Mouse (Mus musculus) activated CD4-positive, CD25-positive, alpha-beta regulatory T cell, adult 4 months (primary cell): ENCODE results near the gene Cnpy3. TPM values are rescaled to one million over a fixed set of nuclear protein-coding genes. Genes with fewer than 3 reads are reported as not detected.

Source experiments
- ATAC-seq: one replicate; pipeline ENCODE4 v1.8.0; 2017
- polyA plus RNA-seq, 2 experiments: library from polyadenylated mRNA; unstranded; fragments of 100-300 nt; shearing (Covaris generic); gene quantifications; one replicate each; pipeline ENCODE4 v1.2.1; 2017

Gene Cnpy3
- polyA plus RNA-seq, 2 experiments from 2014 or later: 19.2 to 21.6 TPM

GRCm38 (mm10) chr17:46763544-46763943, 11.5 kb upstream of the Cnpy3 start, which contains the start of gene Ptcra:
Ptcra (minus strand) TSS chr17:46763712.
- no peak for ATAC-seq

GRCm38 (mm10) chr17:46758753-46759152, 6.7 kb upstream of the Cnpy3 start:
- no peak for ATAC-seq

- peak; percentile 15 for ATAC-seq
Observed at GRCm38 (mm10) chr17:46751056-46751793, 789 bp downstream of the Cnpy3 start.

GRCm38 (mm10) chr17:46750580-46750979, 1.4 kb downstream of the Cnpy3 start:
- ATAC-seq: no peak

- ATAC-seq: no peak
Observed at GRCm38 (mm10) chr17:46749282-46749681, 2.7 kb downstream of the Cnpy3 start.

- ATAC-seq: no peak
Observed at GRCm38 (mm10) chr17:46747806-46748205, 4.2 kb downstream of the Cnpy3 start.

- ATAC-seq: no peak
Observed at GRCm38 (mm10) chr17:46747234-46747633, 4.8 kb downstream of the Cnpy3 start.

GRCm38 (mm10) chr17:46745506-46745905, 6.5 kb downstream of the Cnpy3 start:
- no peak for ATAC-seq

GRCm38 (mm10) chr17:46742986-46743385, 9.0 kb downstream of the Cnpy3 start:
- ATAC-seq: no peak

- no peak for ATAC-seq
Observed at GRCm38 (mm10) chr17:46741305-46741704, 10.7 kb downstream of the Cnpy3 start.

GRCm38 (mm10) chr17:46736160-46736559, 15.9 kb downstream of the Cnpy3 start:
- ATAC-seq: no peak

GRCm38 (mm10) chr17:46735287-46735686, 16.7 kb downstream of the Cnpy3 start:
- ATAC-seq: no peak

GRCm38 (mm10) chr17:46734055-46734454, 18.0 kb downstream of the Cnpy3 start:
- ATAC-seq: no peak

- no peak for ATAC-seq
Observed at GRCm38 (mm10) chr17:46728904-46729318, 23.1 kb downstream of the Cnpy3 start, which contains the start of gene Gnmt. Gnmt (minus strand) TSS chr17:46729168.

GRCm38 (mm10) chr17:46728496-46728895, 23.5 kb downstream of the Cnpy3 start:
- no peak for ATAC-seq

GRCm38 (mm10) chr17:46728021-46728420, 24.0 kb downstream of the Cnpy3 start:
- ATAC-seq: no peak

GRCm38 (mm10) chr17:46727271-46727670, 24.7 kb downstream of the Cnpy3 start:
- ATAC-seq: no peak

GRCm38 (mm10) chr17:46725731-46726645, 26.0 kb downstream of the Cnpy3 start:
- ATAC-seq: no peak

- ATAC-seq: no peak
Observed at GRCm38 (mm10) chr17:46725273-46725672, 26.7 kb downstream of the Cnpy3 start.

GRCm38 (mm10) chr17:46724477-46725084, 27.4 kb downstream of the Cnpy3 start:
- no peak for ATAC-seq

GRCm38 (mm10) chr17:46721077-46721476, 30.9 kb downstream of the Cnpy3 start:
- ATAC-seq: no peak

GRCm38 (mm10) chr17:46714756-46715481, 37.1 kb downstream of the Cnpy3 start:
- no peak for ATAC-seq
